Mouse (Mus musculus) layer of hippocampus, postnatal 10 days (tissue): ENCODE measurements around the gene Aspscr1. TPM values are rescaled to one million over a fixed set of nuclear protein-coding genes. Genes with fewer than 3 reads are reported as not detected.

Experiments used
- DNase-seq, 2 experiments: peaks; one replicate each; pipeline ENCODE4 v3.0.0; 2021; ENCODE audit warnings: low spot score in 2 of 2
- long read RNA-seq: library from polyadenylated mRNA; stranded (forward); transcript quantifications from one replicate; pipeline ENCODE4 v2.0.0, GENCODE M21; 2023
- total RNA-seq, 2 experiments: library from RNA; stranded (reverse); gene quantifications; 2 replicates each; pipeline ENCODE4 v1.2.3; 2021

Gene Aspscr1
- total RNA-seq = 10 to 100 TPM; 55.5 to 62.5 TPM
- long read RNA-seq, transcript Aspscr1-201 (16 exons, 1,820 nt) = major isoform, 101 of 133 reads
- long read RNA-seq, partial matches to known transcripts = 5 of 133 reads
- long read RNA-seq, other reads (novel, unspliced or antisense) = 21 of 133 reads

DNA sequence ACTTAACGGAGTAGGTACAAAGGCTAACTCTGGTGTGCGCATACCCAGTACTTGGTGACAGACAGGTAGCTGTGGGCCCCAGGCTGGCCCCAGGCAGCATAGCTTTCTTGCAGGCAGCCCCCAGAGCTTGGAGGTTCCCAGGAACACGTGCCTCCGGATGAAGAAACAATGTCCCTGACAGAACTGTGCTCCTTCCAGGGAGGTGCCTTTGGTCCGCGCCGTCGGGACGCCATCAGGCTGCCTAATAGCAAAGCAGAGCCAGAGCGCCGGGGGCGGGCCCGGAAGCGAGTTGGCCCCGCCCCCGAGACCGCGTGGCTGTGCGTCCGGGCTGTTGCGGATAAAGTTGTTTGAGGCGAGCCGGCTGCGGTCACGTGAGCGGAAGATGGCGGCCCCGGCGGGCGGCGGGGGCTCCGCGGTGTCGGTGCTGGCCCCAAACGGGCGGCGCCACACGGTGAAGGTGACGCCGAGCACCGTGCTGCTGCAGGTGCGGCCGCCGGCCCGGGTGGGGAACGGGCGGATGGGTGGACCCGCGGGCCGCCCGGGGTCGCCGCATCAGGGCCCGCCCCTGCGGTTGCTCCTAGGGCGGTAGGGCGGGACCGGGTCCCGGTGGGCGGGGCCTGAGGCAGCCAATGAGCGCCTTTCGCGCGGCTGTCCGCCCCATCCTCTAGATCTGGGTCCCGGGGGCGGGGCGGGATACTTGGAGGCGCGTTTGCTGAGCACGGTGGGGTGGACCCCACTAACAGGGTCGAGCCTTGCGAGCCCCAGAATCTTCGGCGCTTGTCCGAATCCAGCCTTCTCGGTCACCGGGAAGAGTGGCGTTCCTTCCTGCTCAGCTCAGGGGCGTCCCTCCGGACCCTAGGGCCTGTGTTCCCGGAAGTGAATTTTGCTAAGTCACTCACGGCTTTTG is at the start of gene Aspscr1:
Aspscr1 (plus strand) TSS at position 287 of the 907 bp plus-strand sequence.
- DNase-seq = peak; percentile 91 to 96

- peak; percentile 67 to 76 for DNase-seq
Measured at GRCm38 (mm10) chr11:120623961-120624679, 48.7 kb upstream of the Aspscr1 start.

DNA sequence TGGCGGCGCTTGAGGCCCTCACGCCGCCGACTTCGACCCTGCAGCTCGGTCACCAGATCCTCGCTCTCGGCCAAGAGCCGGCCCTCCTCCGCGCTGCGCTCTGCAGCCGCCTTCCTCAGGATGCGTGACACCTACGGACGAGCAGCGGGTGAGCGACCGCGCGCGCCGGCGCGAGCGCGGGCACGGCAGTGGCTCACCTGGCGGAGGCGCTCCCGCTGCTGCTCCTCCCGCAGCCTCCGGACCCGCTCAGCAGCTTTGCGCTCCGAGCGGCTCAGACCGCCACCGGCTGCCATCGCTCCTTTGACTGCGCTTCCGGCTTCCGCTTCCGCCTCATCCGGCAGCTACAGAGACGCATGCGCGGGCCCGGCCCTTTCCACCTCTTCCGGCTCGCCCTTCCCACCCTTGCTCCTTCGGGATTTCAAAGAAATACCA is 48.1 kb upstream of the Aspscr1 start:
- DNase-seq = peak; percentile 76 to 84

DNA sequence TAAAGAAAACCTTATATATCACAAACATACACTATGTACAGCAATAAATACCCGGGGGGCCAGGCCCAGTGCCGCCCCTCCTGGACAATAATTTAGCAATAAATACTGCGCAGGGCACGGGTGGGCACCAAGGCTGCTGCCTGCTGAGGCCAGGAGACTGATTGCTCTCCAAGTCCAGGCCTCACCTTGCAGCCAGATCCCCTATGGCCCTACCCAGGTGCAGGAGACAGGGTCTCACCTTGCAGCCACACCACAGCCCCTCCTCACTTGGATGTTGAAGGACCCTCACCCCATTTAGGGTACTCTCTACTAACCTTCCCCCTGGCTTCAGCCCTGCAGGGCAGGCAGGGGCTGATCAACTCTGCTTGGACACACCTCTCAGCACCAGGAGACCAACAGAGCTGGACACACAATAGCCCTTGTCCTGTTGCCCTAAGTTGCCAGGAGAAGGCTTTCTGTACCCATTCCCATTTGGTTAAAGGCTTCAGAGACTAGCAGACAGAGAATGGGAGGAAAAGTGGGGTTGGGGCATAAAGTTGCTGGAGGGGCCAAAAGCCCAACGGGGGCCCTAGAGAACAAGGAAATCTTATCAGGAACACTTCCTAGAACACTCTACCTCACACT is 47.5 kb upstream of the Aspscr1 start, which contains the start of gene Sirt7:
Sirt7 (minus strand) TSS at position 89 of the 624 bp plus-strand sequence.
- DNase-seq = no peak

- peak in 1 of 2 experiments; percentile 13 for DNase-seq
Measured at GRCm38 (mm10) chr11:120626785-120627467, 45.8 kb upstream of the Aspscr1 start.

DNA sequence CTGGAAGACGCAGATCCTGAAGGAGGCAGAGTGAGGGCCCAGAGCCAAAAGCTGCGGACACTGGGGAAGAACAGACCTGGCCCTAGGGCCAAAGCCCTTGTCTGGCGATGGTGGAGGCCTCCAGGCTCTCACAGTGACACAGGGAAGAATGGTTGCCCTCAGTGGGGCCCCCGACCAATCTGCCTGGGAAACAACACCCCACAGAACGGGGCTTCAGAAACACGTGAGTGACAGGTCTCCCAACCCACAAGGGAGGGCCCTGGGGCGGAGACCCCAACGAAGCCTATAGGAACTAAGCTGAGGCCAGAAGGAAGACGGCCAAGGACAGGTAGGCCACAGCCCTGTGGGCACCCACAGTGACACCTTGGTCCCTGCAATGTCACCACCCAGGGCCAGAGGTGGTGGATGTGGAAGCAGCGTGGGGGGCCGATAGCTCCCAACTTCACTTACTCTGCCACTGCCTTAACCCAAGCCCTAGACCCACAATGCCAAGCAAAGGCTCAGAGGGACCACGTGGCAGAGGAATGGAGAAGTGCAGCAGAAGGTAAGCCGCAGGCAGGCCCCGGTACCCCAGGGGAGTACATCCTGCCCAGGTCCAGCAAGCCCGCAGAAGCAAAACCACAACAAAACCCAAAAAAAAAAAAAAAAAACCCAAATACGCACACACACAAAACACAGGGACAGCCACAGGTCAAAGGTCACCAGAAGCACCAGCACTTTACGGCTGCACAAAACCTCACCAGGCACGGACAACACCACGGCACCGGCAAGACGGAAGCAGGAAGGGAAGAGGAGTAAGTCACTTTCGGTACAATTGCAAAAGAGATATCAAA is 45.1 kb upstream of the Aspscr1 start:
- peak in 1 of 2 experiments; percentile 10 for DNase-seq

DNA sequence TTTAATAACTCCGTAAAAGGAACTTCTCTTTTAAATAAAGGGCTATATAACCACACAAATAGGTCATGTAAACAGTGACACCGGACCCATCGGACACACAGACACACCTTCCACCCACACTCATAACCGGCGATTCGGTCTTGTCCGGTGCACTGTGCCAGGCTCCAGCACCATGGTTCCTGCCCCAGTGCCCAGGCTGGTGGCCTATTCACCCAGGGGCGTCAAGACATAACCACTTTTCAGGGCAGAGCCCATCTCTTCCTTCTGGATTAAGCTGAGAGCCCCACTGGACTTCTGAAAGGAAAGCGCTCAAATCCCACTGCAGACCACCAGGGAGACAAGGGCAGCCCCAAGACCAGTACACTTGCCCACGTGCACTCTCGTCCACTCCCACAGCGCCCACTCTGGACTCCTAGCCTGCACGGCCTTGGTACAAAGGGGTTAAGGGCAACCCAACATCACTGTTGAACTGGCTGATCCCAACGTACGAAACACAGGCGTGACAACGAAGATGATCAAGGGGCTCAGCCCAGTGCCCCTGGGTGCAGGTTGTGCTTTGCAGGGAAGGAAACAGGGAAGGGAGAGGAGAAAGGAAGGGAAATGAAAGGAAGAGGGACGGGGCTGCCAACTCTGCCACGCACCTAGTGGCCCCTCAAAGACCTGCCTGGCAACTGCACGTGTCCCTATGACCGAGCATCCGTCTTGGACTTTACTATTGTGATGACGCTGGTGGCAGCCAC is 44.0 kb upstream of the Aspscr1 start:
- peak in 1 of 2 experiments; percentile 8 for DNase-seq

DNA sequence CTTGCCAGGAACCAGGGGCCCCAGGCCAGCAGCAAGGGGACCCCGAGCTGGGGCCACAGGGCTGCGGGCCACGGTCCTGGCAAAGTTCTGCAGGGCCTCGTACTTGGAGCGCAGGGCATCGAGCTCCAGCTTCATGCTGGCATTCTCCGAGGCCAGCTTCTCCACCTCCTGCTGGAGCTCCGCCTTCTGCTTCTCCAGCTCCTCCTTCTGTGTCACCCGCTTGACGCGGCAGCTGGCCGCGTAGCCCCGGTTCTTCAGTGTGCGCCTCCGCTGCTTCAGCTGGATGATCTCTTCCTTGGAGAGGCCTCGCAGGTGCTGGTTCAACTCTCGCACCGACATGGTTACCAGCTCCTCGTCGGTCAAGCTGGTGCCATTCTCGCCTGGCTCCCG is 43.4 kb upstream of the Aspscr1 start:
- no peak for DNase-seq

- DNase-seq = peak in 1 of 2 experiments; percentile 34
Measured at GRCm38 (mm10) chr11:120629911-120630310, 42.9 kb upstream of the Aspscr1 start.

- DNase-seq = no peak
Measured at GRCm38 (mm10) chr11:120630401-120630871, 42.3 kb upstream of the Aspscr1 start.

DNA sequence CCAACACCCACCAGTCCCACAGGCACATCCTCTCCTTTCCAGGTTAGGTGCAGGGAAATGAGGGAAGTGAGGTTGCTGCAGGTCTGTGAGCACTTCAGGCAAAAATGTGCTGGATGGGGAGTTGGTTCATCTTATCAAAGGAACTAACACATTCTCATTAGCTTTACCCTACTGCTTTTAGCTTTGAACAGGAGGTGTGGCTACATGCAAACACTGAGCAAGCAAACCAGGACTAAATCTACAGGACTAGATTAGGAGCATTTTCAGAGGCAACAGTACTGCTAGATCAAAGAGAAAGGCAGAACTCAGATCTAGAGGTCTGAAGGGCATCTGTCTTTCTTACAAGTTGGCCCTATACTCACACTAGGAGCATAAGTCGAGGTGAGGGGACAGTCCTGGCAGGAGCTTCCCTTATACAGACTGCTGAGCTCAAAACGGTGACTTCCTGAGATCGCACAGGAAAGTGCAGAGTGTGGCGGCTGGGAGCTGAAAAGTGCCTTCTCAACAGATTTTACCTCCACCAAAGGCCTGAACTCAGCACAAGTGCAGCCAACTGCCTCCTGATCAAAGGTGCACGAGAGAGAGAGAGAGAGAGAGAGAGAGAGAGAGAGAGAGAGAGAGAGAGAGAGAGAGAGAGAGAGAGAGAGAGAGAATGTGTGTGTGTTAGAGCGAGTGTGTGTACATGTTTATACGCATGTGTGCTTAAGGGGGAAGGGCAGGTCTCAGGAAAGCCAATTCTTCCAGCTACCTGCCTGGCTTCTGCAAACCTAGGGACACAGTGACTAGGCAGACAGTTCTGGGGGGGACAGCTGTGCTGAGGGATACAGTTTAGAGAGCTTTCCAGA is 41.7 kb upstream of the Aspscr1 start:
- DNase-seq = no peak

DNA sequence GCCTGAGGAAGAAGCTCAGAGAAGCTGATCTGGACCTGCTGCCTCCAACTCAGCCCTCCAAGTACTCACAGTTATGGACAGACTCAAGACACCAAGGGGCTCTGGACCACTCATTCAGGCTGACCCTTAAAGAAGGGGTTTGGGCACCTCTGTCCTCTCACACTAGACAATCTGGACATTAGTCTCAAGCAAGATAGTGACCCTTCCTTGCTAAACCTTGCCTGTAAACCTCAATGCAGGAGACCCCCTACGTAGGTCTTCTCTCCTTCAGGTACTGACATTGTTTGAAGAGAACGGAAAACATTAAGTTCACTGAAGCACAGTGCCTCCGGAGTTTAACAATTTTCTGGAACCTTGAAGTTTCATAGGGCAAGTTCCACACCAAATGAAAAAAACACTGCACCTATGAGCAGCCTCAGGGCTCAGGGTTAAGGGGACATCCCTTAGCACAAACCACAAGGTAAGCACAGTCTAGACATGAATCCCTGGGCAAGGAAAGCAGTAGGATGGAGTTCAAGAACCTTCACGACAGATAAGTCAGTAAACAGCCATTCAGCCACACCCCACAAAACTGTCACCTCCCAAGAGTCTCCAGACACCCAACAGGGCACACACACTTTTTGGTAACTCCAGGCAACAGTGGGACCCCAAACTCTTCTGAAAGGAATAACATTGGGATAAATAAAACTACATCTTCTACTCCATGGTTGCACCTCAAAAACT is 40.9 kb upstream of the Aspscr1 start:
- DNase-seq = no peak

- peak; percentile 62 to 71 for DNase-seq
Measured at GRCm38 (mm10) chr11:120632559-120633519, 39.9 kb upstream of the Aspscr1 start.

GRCm38 (mm10) chr11:120633520-120634343 is 39.0 kb upstream of the Aspscr1 start, which contains the start of gene Mafg:
Mafg (minus strand) TSS chr11:120633600.
- peak; percentile 89 to 93 for DNase-seq

DNA sequence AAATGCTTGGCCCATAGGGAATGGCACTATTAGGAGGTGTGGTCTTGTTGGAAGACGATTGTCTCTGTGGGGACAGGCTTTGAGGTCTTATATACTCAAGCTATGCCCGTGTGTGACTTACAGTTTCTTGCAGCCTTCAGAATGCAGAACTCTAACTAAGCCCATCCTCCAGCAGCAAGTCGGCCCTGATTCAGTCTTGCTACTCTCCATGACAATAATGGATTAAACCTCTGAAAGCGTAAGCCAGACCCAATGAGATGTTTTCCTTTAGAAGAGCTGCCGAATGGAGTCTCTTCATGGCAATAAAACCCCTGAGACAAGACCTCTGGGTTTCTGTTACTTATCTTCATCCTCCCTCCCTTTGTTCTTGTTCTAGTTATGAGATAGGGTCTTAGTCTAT is 38.0 kb upstream of the Aspscr1 start:
- no peak for DNase-seq
